Mouse (Mus musculus) natural killer cell, adult 2 months (primary cell): ENCODE results near the gene Col6a6.
"Not testable (repeated sequence)": the region's sequence is repeated elsewhere in the genome, so short reads cannot be mapped to it uniquely, and the experiment has no call there.

ENCODE experiments used
- DNase-seq, 2 experiments: peaks; one replicate each; pipeline ENCODE4 v3.0.0; 2022; ENCODE audit warnings: low spot score in 2 of 2

Gene Col6a6

DNA sequence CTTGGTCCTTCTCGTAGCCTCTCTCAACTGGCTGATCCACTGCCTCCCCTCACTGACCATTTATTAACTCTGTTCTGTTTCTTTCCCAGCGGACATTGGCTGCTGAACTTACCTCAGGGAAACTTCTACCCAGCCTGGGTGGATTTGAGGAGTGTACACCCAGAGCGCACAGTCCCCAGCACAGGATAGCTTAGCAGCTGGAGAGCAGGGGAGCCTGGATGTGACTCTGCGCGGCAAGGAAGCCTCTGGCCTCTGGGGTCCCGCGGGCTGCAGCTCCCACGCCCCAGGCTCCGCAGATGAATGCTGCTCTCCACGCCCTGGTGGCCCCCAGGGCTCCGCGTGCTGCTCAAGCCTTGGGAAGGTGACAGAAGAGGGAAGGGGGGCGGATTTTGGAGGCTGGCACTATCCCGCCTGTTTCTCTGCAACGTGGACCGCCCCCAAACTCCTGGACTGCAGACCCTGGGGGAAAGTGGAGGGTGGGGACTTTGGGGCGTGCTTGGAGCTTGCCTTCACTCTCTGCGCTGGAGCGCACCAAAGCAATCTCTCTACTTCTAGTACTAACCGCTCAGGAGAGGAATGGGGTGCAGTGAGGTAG, at the start of gene Col6a6:
Col6a6 (minus strand) TSS at position 370 of the 595 bp plus-strand sequence.
- DNase-seq: no peak

DNA sequence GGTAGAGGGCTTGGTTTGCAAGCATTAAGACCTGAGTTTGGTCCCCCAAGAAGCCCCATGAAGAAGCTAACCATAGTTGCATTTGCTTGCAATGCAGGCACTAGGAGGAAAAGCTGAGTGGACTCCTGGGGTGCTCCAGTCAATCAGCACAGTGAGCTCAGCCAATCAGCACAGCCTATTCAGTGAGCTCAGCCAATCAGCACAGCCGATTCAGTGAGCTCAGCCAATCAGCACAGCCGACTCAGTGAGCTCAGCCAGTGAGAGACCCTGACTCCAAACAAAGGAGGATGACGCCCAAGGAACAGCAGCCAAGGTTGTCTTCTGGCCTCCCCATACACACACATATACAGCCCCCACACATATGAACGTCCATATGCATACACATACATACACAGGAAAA, 48.2 kb upstream of the Col6a6 start:
- DNase-seq: no peak

- DNase-seq: no peak
Observed at GRCm38 (mm10) chr9:105871643-105872042, 43.7 kb upstream of the Col6a6 start.

DNA sequence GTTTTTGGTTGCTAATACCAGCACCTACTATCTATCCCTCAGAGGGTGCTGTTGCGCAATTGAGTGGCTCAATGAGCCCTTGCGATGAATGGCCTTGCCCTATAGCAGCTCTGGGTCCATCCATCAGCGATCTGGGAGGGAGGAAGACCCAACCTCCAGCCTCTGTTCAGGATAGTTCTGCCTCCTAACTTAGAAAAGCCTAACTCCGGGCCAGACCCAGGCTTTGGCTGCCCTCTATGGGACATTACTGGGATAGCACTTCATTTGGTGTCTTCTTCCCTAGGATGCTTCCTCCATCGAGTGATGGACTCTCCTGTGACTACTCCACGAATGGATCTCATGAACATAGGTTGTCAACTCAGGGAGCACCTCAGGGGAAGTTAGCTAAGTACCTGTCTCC, 29.8 kb upstream of the Col6a6 start:
- peak in 1 of 2 experiments; percentile 26 for DNase-seq

DNA sequence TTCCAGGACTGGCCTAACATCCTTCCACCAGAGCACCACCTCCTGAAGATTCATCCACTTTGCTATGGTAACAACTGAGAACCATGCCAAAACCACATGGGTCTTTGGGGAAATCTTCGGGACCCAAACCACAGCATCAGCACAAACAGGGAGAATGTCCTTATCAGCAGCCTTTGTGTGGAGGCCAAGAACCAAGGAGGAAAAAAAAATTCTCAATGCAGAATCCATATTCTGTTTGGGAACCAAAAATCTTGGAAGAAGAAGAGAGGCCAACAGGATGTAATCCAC, 24.8 kb upstream of the Col6a6 start:
- no peak for DNase-seq

DNA sequence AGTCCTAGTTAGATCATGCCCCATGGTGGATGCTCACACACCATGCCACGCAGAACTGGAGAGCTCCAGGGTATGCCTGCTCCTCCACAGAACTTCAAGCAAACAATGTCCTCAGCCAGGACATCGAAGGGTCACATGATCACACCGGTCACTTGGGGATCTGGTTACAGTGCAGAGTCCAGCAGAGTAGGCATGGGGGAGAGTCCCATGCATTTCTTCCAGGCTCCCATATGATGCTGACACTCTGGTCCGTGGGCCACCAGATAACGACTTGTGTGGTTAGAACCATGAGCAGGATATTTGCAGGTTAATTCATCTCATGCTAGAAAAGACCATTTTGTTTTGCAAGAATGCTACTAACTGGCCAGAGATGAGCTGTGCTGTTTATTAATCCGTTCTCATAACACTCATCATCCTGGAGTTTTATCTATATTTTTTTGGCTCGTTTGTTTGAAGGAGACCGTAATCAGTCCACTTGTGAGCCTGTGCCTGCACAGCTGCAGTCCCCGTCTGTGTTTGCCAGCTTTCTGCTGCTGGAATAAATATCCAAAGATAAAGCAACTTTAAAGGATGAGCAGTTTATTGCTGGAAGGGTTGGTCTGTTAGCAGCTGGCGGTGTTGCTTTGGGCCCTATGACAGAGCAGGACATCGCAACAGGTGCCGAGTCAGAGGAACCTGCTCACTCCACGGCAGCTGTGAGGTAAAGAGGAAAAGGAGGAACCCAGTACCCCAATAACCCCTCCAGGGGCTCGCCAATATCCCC, 24.2 kb upstream of the Col6a6 start:
- DNase-seq: no peak

DNA sequence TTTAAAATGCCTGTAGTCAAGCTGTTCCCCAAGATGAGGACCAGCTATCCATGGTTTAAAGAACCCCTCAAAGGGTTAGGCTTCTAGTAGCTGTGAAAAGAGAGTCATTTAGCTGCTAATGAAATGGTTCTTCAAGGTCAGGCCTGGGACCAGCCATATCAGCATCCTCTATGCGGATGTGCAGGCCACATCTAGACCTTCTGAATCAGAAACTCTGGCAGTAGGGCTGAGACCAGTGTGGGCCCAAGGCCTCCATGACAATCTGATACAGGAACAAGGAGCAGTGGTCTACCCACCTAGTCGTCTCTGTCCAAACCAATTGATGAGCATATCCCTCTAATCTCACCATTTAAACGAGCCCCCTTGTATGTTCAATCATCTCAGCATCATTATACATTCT, 23.1 kb upstream of the Col6a6 start:
- DNase-seq: no peak

- DNase-seq: no peak
Observed at GRCm38 (mm10) chr9:105848396-105848795, 20.4 kb upstream of the Col6a6 start.

- DNase-seq: no peak
Observed at GRCm38 (mm10) chr9:105847261-105847660, 19.3 kb upstream of the Col6a6 start.

DNA sequence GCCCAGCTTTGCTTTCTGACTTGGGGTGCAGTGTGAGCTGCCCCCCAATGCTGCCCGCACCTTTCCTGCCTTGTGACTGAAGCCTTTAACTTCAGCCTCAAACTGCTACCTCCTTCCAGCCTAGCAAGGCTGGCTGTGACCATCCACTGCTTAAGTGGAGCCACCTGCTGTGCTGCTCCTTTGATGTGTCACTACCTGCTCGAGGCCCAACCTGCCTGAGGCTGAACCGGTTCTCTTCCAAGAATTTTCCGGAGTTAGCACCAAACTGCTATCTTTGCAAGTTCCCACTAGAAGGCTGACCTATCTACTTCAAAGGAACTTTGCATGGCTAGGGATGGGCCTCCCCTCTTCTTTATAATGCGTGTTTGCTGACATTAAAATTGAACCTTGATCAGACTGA, 13.4 kb upstream of the Col6a6 start:
- DNase-seq: not testable (repeated sequence)

- no peak for DNase-seq
Observed at GRCm38 (mm10) chr9:105839147-105839515, 11.2 kb upstream of the Col6a6 start.

DNA sequence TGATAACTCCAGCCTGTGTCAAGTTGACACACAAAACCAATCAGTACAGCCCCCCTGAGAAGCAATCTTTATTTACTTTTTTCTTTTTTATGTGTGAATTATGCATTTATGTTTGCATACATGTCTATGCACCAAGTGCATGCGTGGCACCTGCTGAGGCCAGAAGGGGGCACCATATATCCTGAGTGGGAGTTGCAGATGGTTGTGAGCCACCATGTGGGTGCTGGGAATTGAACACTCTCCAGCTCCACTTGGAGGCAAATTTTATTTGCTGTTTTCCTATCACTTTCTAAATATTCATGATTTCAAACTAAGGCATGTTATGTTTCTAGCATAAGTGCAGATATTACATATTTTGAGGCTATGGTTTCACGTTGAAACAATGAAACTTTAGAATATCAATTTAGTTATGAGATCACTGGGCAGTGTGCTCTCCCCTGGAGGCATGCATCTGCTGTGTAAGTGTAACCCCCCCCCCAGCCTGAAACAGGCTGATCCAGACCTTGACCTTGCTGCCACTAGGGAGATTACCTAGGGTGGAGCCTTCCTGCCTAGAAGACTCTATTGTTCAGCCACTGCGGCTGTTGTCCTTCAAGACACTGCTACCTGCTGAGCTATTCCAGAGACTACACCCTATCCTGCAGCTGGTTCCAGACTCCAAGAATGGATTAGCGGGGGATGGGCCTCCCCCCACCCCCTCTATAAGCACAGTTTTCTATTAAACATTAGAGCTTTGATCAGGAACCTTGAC, 10.6 kb upstream of the Col6a6 start:
- DNase-seq: no peak

GRCm38 (mm10) chr9:105835587-105835986, 7.6 kb upstream of the Col6a6 start:
- DNase-seq: no peak

DNA sequence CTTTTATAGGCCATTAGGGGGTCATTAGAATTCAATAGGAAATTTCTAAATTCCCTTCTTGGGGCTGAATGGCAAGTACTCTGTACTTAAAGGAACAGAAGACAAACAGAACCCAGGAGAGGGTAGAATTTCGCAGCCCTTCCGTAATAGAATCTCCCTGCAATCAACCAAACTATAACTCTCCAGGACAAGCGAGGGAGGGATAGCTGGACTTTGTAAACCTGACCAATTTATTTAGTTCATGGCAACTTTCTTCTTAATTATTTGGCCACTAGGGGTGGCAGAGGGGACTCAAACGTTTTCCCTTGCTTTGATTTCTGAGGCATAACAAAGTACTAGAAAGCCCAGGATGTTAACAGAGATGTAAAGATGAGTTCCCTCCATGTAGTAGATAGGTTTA, 6.8 kb upstream of the Col6a6 start:
- DNase-seq: no peak

- peak in 1 of 2 experiments; percentile 43 for DNase-seq
Observed at GRCm38 (mm10) chr9:105831291-105831690, 3.3 kb upstream of the Col6a6 start.

GRCm38 (mm10) chr9:105827076-105827647, 798 bp downstream of the Col6a6 start:
- no peak for DNase-seq

DNA sequence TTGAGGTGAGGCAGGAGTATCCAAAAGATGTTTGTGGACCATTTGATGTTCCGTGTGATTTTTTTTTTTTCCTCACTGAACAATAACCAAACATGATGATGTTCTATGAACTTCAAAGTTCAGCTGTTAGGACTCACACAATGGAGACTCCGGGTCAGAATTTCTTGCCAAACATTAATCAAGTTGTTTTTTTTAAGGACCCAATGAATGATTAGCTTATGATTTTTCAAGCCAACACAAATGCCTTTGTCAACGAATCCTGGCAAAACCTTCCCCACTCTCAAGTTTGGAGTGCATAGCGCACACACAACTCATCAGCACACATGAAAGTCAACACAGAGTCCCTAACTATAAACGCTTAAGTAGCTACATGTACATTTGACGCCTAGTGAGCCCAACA, 7.2 kb downstream of the Col6a6 start:
- no peak for DNase-seq

DNA sequence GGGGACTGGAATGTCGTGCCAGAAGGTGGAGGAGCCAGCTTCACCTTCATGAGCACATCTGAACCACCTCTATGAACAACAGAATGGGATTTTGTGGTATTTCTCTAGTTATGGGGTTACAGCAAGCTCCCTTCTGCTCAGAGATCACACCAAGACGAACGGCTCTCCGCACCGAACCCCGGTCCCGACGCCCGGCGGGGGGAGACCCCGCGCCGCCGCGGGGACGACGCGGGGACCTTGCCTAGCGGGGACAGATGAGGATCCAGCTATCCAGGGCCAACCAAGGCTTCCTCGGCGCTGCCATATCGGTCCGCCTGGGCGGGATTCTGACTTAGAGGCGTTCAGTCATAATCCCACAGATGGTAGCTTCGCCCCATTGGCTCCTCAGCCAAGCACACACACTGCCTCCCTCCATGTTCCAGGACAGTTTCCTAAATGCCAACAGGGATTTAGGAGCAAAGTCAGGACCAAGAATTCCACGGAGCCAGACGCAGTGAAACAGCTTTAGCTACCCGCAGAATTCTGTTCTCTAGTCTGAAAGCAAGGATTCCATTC, 8.7 kb downstream of the Col6a6 start:
- no peak for DNase-seq

DNA sequence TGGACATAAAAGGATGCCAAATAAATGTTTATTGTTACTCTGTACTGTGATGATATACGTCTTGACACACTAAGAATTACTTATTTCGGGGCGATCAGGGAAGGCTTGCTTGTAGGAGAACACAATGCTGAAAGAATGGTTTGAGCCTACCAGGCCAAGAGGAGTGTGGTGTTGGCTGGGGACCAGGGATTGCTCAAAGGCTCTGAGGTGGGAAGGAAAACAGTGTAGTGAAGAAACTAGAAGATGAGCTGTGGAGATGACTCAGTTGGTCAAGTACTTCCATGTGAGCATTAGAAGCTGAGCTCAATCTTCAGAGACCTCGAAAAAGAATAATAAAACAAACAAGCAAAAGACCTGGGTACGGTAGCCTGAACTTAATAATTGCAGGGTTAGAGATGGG, 13.5 kb downstream of the Col6a6 start:
- DNase-seq: no peak

- no peak for DNase-seq
Observed at GRCm38 (mm10) chr9:105811458-105811857, 16.5 kb downstream of the Col6a6 start.

- no peak for DNase-seq
Observed at GRCm38 (mm10) chr9:105808920-105809505, 18.9 kb downstream of the Col6a6 start.

GRCm38 (mm10) chr9:105803416-105803815, 24.5 kb downstream of the Col6a6 start:
- DNase-seq: peak in 1 of 2 experiments; percentile 3
